Mouse (Mus musculus) midbrain, embryonic 10.5 days (tissue): ENCODE measurements around the gene Ubxn2a. TPM values are rescaled to one million over a fixed set of nuclear protein-coding genes. Genes with fewer than 3 reads are reported as not detected.
A peak's percentile ranks its signal among the peaks of the same experiment; 100 is the strongest.
"Not testable (repeated sequence)": the region's sequence is repeated elsewhere in the genome, so short reads cannot be mapped to it uniquely, and the experiment has no call there.

Experiments used
- DNase-seq: peaks from one replicate; pipeline ENCODE4 v3.0.0-alpha.2; 2017; ENCODE audit warnings: low spot score
- H3K27ac ChIP-seq: fragments of 300-500 bp; sonication (generic); replicated peaks from 2 replicates; pipeline ENCODE4 v1.5.1; 2016; ENCODE audit warnings: mild to moderate bottlenecking
- H3K27me3 ChIP-seq: fragments of 300-500 bp; sonication (generic); 2 replicates; pipeline ENCODE4 v1.6.1; 2016; ENCODE audit warnings: low read depth, mild to moderate bottlenecking; ENCODE audit not compliant: poor library complexity, severe bottlenecking
- H3K36me3 ChIP-seq: fragments of 300-500 bp; sonication (generic); 2 replicates; pipeline ENCODE4 v1.6.1; 2016; ENCODE audit warnings: mild to moderate bottlenecking, moderate library complexity
- H3K4me1 ChIP-seq: fragments of 300-500 bp; sonication (generic); 2 replicates; pipeline ENCODE4 v1.6.1; 2016
- H3K4me3 ChIP-seq: fragments of 300-500 bp; sonication (generic); 2 replicates; pipeline ENCODE4 v1.5.1; 2016; ENCODE audit warnings: mild to moderate bottlenecking, moderate library complexity
- H3K9me3 ChIP-seq: fragments of 300-500 bp; sonication (generic); replicated peaks from 2 replicates; pipeline ENCODE4 v1.6.1; 2016; ENCODE audit warnings: mild to moderate bottlenecking
- WGBS: fragments of 180-500 bp; shearing (Covaris S2); methylation state at CpG from one replicate; pipeline ENCODE4 v1.1.7; 2016; 5-methylcytosine and 5-hydroxymethylcytosine counted together
- polyA plus RNA-seq: library from polyadenylated mRNA; unstranded; fragments of >200 nt; fragmentation: Nextera tagmentation; extraction: Ambion mirVana; gene quantifications from 2 replicates; pipeline ENCODE4 v1.2.1, GENCODE M21; 2016

Gene Ubxn2a
- polyA plus RNA-seq, 1 experiment from 2014 or later, result 21.1 TPM

DNA sequence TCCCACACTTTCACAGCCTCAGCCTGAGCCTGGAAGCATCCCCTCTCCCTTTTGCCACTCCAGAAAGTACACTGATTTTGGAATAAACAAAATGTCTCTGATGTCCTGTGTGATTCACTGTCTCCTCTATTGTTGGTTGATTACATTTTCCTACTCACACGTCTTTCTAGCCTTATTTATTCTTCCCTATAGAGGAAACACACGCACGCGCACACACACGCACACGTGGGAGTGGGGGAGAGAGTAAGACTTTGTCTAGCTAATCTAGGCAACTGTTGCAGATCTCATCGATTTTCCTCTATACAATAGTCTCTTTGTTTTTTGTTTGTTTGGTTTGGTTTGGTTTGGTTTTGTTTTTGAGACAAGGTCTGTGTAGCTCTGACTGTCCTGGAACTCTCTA lies 886 bp upstream of the Ubxn2a start:
- H3K4me3 ChIP-seq, result peak overlapping the region; percentile 77; the same call in 1 of the 2 replicates

DNA sequence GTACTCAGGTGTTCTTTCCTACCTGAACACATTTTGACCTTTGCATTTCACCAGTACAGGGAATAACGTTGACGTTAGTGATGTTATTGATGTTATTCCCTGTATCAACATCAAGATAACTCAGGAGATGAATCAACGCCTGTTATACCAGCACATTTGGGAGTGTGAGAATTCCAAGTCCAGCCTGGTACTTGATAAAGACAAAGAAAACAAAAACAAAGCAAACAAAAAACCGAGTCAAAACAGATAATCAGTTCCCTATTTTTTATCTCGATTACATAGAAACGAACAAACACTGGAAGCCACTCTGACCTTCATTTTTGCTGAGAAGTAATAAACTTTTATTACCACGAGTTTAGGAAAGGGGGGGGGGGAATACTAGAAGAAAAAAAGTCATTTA lies 1.0 kb downstream of the Ubxn2a start:
- 72% methylated on average over 7 of the region's 7 CpGs for WGBS
- no peaks in the 10 kb centered on the region for H3K27me3 ChIP-seq
- peak overlapping the region; percentile 77 for H3K4me3 ChIP-seq
- DNase-seq, result no peak
- H3K4me1 ChIP-seq, result peaks cover 8% of the 10 kb centered on the region
- 0 out of 2 replicates have a peak, but pooled peaks cover 3% of the 10 kb centered on the region for H3K36me3 ChIP-seq
- no peak overlapping the region; the same call in 1 of the 2 replicates for H3K27ac ChIP-seq
- no peaks in the 10 kb centered on the region for H3K9me3 ChIP-seq

More for the DNA sequence above, 886 bp upstream of the Ubxn2a start:
- 93% methylated on average over 7 of the region's 7 CpGs for WGBS
- no peak for DNase-seq
- no peaks in the 10 kb centered on the region for H3K9me3 ChIP-seq
- H3K27me3 ChIP-seq, result no peaks in the 10 kb centered on the region
- no peaks in the 10 kb centered on the region for H3K36me3 ChIP-seq
- peaks cover 8% of the 10 kb centered on the region for H3K4me1 ChIP-seq
- no peak overlapping the region for H3K27ac ChIP-seq

DNA sequence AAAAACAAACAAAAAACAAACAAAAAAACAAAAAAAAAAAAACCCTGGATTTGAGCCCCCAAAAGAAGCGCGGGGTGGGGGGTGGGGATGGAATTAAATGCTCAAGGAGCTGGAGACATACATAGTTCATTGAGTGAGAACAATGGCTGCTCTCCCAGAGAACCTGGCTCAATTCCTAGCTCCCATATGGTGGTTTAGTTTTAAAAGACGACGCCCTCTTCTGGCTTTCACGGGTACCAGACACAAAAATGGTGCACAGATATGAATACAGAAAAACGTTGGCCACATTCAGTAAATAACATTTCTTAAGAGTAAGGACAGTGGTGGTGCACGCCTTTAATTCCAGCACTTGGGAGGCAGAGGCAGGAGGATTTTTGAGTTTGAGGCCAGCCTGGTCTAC lies 1.6 kb downstream of the Ubxn2a start:
- H3K36me3 ChIP-seq, result peaks cover 5% of the 10 kb centered on the region
- 83% methylated on average over 7 of the region's 7 CpGs for WGBS
- H3K4me3 ChIP-seq, result peak overlapping the region; percentile 77; the same call in 1 of the 2 replicates
- no peak for DNase-seq
- H3K27me3 ChIP-seq, result no peaks in the 10 kb centered on the region
- peaks cover 8% of the 10 kb centered on the region for H3K4me1 ChIP-seq
- no peak overlapping the region for H3K27ac ChIP-seq
- no peaks in the 10 kb centered on the region for H3K9me3 ChIP-seq

DNA sequence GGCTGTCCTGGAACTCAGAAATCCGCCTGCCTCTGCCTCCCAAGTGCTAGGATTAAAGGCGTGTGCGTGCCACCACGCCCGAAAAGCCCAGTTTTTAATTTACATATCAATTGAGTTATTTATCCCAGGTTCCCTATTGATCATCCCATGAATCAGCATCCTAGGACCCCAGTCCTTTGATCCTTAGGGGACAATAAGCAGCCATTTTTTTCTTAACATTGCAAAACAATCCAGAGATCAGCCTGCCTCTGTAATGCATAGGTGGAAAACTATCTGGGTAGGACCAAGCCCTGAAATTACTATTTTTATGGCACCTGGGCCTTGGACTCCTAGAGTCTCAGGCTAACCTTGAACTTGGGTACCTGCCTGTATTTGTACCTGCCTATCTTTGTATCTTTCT lies 9.5 kb downstream of the Ubxn2a start:
- H3K27ac ChIP-seq, result no peak overlapping the region
- 0 out of 2 replicates have a peak, but pooled peaks cover 4% of the 10 kb centered on the region for H3K9me3 ChIP-seq
- DNase-seq, result no peak
- H3K4me1 ChIP-seq, result no peaks in the 10 kb centered on the region
- H3K4me3 ChIP-seq, result no peak overlapping the region
- no peaks in the 10 kb centered on the region for H3K27me3 ChIP-seq
- peaks cover 25% of the 10 kb centered on the region for H3K36me3 ChIP-seq
- 93% methylated on average over 5 of the region's 5 CpGs for WGBS

DNA sequence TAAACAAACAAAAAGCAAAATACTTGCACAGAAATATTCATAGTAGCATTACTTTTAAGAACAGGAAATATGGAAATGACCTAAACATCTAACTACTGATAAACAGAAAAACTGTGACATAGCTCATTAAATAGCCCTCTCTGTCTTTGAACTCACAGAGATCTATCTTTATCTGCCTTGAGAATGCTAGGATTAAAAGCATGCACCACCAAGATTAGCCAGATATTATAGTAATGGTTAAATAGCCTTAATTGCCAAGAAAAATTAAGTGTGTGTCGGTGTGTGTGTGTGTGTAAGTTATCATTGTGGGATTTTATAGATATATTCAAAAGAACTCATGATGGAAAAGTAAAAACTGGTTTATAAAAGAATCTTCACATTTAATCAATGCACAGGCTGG lies 17.6 kb downstream of the Ubxn2a start:
- Histone ChIP-seq H3K27me3 (no peaks in the 10 kb centered on the region), H3K4me1 (no peaks in the 10 kb centered on the region)
- WGBS, result 94% methylated on average over 1 of the region's 1 CpGs

DNA sequence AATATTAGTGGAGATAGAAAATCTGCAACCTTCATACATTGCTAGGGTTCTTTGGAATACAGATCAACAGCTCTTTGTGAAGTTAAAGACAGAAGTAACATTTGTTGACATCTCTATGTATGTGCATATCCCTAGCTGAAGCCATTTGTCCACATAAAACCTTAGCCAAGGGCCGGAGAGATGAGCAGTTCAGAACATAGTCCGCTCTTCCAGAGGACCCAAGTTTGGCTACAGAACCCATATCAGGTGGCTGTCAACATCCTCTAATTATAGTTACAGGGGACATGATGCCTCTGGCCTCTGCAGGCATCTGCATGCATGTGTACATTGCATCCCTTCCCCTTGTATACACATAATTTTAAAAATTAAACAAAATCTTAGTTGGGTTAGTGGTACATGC lies 18.3 kb downstream of the Ubxn2a start:
- Histone ChIP-seq H3K9me3 (no peaks in the 10 kb centered on the region), H3K27ac (no peak overlapping the region), H3K4me3 (no peak overlapping the region), H3K36me3 (peaks cover 5% of the 10 kb centered on the region; the same call in 1 of the 2 replicates), H3K27me3 (no peaks in the 10 kb centered on the region), H3K4me1 (no peaks in the 10 kb centered on the region)
- WGBS, result 90% methylated on average over 2 of the region's 2 CpGs
- DNase-seq, result no peak

More for the DNA sequence above, 17.6 kb downstream of the Ubxn2a start:
- Histone ChIP-seq H3K36me3 (peaks cover 5% of the 10 kb centered on the region; the same call in 1 of the 2 replicates), H3K4me3 (no peak overlapping the region), H3K9me3 (no peaks in the 10 kb centered on the region), H3K27ac (no peak overlapping the region)
- DNase-seq, result no peak

DNA sequence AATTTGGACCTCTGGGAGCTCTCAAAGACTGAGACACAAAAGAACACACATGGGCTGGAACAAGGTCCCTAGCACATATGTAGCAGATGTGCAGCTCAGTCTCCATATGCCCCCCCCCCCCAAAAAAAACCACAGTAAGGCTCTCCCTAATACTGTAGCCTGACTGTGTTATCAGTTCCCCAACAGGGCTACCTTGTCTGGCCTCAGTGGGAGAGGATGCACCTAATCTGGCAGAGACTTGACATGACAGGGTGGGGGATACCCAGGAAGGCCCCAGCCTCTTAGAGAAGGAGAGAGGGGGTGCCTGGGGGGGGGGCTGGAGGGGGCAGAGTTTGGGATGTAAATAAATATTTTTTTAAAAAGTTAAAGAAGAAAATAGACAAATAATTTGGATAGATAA lies 18.8 kb downstream of the Ubxn2a start:
- Histone ChIP-seq H3K9me3 (no peaks in the 10 kb centered on the region), H3K27me3 (no peaks in the 10 kb centered on the region), H3K36me3 (peaks cover 5% of the 10 kb centered on the region; the same call in 1 of the 2 replicates), H3K4me3 (no peak overlapping the region), H3K27ac (no peak overlapping the region), H3K4me1 (no peaks in the 10 kb centered on the region)
- DNase-seq, result no peak

DNA sequence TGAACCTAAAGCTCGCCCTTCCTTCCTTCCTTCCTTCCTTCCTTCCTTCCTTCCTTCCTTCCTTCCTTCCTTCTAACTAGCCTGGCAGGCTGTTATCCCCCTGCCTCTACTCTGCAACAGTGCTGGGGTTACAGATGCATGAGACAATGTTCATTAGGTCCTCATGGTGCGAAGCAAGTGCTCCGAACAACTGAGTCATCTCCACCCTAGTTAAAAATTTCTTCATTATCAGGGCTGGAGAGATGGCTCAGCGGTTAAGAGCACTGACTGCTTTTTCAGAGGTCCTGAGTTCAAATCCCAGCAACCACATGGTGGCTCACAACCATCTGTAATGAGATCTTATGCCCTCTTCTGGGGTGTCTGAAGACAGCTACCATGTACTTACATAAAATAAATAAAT lies 20.9 kb downstream of the Ubxn2a start:
- H3K36me3 ChIP-seq, result peaks cover 16% of the 10 kb centered on the region
- H3K9me3 ChIP-seq, H3K27ac ChIP-seq, DNase-seq, H3K4me3 ChIP-seq, H3K27me3 ChIP-seq, H3K4me1 ChIP-seq: not testable (repeated sequence)
- 97% methylated on average over 4 of the region's 4 CpGs for WGBS

DNA sequence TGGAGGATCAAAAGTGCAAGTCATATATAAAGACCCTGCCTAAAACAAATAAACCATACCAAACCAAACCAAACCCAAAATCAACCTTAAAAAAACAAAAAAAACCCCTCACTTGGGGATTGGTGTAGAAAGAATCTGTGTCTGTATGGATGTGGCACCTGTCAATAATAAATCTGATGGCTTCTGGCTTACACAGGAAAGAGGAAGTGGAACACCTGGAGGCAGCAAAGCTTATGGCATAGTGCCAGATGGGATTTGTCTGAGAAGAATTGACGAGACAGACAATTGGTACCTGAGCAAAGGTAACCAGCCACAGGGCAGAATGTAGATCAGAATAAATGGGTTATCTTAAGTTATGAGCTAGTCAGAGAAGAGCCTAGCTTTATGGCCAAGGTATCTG lies 22.4 kb downstream of the Ubxn2a start:
- Histone ChIP-seq H3K27me3 (no peaks in the 10 kb centered on the region), H3K9me3 (no peaks in the 10 kb centered on the region), H3K27ac (no peak overlapping the region), H3K4me1 (no peaks in the 10 kb centered on the region), H3K4me3 (no peak overlapping the region), H3K36me3 (peaks cover 20% of the 10 kb centered on the region)
- WGBS, result 89% methylated on average over 1 of the region's 1 CpGs
- no peak for DNase-seq

DNA sequence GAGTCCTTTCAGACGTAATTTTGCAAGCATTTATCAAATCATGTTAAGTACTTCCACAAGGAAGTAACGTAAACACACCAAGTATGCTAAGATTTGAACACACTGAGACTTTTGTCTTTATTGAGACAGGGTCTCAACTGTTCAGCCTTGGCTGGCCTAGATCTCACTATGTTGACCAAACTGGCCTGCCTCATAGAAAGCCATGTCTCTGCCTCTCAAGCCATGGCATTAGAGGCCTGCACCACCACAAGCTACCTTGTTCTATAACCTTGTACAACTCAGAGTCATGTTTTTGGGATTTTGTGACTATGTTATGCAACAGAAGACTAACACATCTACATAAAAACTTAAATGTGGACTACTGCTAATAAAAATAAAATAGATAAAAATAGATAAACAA lies 25.4 kb downstream of the Ubxn2a start:
- H3K36me3 ChIP-seq, result peaks cover 35% of the 10 kb centered on the region
- H3K27ac ChIP-seq, result no peak overlapping the region
- DNase-seq, result no peak
- H3K4me3 ChIP-seq, result no peak overlapping the region
- WGBS, result 91% methylated on average over 2 of the region's 2 CpGs
- no peaks in the 10 kb centered on the region for H3K4me1 ChIP-seq
- no peaks in the 10 kb centered on the region for H3K27me3 ChIP-seq
- 0 out of 2 replicates have a peak, but pooled peaks cover 5% of the 10 kb centered on the region for H3K9me3 ChIP-seq

DNA sequence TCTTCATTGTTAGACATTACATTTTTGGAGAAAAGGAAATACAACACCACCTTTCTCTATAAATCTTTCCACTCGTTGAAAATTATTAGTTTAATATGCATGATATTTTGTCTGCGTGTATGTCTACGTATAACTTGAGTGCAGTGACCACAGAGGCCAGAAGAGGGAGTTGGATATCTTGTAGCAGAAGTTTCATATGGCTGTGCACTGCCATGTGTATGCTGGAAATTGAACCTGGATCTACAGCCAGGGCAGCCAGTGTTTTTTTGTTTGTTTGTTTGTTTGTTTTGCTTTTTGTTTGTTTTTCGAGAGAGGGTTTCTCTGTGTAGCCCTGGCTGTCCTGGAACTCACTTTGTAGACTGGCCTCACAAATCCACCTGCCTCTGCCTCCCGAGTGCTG lies 28.5 kb downstream of the Ubxn2a start:
- H3K4me3 ChIP-seq, result no peak overlapping the region
- WGBS, result 93% methylated on average over 5 of the region's 5 CpGs
- no peak overlapping the region for H3K27ac ChIP-seq
- H3K9me3 ChIP-seq, result 0 out of 2 replicates have a peak, but pooled peaks cover 5% of the 10 kb centered on the region
- H3K36me3 ChIP-seq, result peaks cover 35% of the 10 kb centered on the region
- H3K4me1 ChIP-seq, result peaks cover 6% of the 10 kb centered on the region
- H3K27me3 ChIP-seq, result peaks cover 11% of the 10 kb centered on the region
- DNase-seq, result no peak

DNA sequence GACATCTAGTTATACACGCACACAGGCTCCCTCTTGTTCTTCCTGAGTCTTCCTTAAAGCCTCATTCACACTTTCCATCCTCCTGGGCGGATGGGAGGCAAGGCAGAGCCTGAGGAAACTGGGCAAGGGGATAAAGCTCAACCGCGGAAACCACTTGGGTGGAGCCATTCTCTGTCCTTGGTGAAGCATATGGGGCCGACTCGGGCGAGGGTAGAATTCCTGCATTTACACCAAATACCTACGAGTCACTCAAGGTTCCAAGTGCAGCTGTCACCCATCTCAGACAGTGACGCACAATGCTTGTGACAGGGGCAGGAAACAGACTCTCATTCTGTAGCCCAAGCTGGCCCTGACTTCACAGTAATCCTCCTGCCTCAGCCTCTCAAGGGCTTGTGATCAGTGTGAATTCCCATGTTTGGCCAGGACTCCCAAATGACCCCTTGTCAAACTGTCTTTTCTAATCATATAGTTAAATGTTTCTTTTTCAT lies 29.2 kb downstream of the Ubxn2a start:
- Histone ChIP-seq H3K4me1 (peaks cover 11% of the 10 kb centered on the region), H3K4me3 (no peak overlapping the region), H3K27ac (no peak overlapping the region), H3K27me3 (peaks cover 18% of the 10 kb centered on the region), H3K9me3 (0 out of 2 replicates have a peak, but pooled peaks cover 5% of the 10 kb centered on the region), H3K36me3 (peaks cover 35% of the 10 kb centered on the region)
- WGBS, result 76% methylated on average over 9 of the region's 9 CpGs
- no peak for DNase-seq

DNA sequence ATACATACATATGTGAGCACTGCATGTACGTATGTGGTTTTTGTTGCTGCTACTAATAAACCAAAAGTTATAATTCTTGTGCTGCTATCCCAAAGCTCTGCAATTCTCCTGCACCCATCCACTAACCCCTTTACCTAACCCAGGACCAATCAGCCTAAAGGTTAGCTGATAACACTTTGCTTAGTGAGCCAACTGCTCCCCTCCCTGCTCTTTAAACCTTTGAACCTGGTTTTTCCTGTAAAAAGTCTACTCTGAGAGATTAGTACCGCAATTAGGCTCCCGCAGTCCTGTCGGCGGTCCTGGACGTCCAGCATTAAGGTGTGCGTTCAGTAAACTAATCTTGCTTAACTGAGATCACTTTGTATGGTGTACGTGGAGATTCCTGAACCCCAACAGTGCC lies 31.9 kb downstream of the Ubxn2a start:
- WGBS, result 89% methylated on average over 8 of the region's 8 CpGs
- Histone ChIP-seq H3K4me3 (no peak overlapping the region), H3K27me3 (peaks cover 26% of the 10 kb centered on the region), H3K4me1 (peaks cover 11% of the 10 kb centered on the region), H3K36me3 (peaks cover 19% of the 10 kb centered on the region), H3K27ac (no peak overlapping the region), H3K9me3 (0 out of 2 replicates have a peak, but pooled peaks cover 5% of the 10 kb centered on the region)
- no peak for DNase-seq
